Comparison of ENCODE assay signal across 19 mouse cellular contexts in the genomic region with DNA sequence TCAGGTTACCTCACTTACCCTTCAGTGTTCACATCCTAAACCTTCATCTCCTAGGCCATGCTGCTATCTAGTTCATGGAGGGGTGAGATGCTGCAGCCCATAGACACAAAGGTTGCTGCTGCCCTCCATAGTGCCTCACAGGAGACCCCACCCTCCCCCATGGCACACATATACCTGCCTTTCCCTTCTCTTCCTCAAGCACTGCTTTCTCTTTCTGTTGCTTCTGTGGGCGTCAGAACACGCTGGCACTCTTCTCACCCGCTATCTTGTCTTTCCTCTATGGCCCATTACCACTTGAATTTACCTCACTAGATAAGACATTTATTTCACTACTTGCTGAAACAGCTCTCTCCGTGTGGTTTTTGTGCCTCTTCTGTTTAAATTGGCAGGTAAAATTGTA.
DNase-seq lines count a peak whose midpoint lies in the region; ATAC-seq lines count a peak whose summit lies in the region.
"Had no signal": no experiment of that assay in that cellular context is flagged by ENCODE, and none has a peak within 500 bp of the region (broad histone marks: within the 10 kb centered on the region; RNA-seq: fewer than 3 reads in every experiment).

No protein-coding gene starts in this region.

- H3K4me3 ChIP-seq in heart, embryonic 10.5 days, result no peak overlapping the region
- no peak overlapping the region for H3K4me3 ChIP-seq in liver, embryonic 13.5 days (replicated peaks)
- H3K4me3 ChIP-seq: forebrain, embryonic 13.5 days; heart, adult 2 months; left cerebral cortex, adult 2 months; limb, embryonic 10.5 days had no signal

- 0 out of 2 replicates have a peak overlapping the region, but pooled peaks have one; percentile 6 for H3K4me2 ChIP-seq in liver, embryonic 13.5 days
- H3K4me2 ChIP-seq: forebrain, embryonic 13.5 days; lung, embryonic 14.5 days had no signal

- 78% methylated on average over 4 of the region's 4 CpGs for WGBS in heart, embryonic 10.5 days
- whole genome bisulfite sequencing in liver, embryonic 13.5 days (ENCODE audit: insufficient replicate concordance), result 65% methylated on average over 4 of the region's 4 CpGs

- ATAC-seq in liver, embryonic 13.5 days (ENCODE audit: low read depth), result no peak
- 0 out of 2 replicates have a peak, but pooled peaks have one; percentile 6 for ATAC-seq in granulocyte monocyte progenitor cell, adult 5-6 weeks (replicated peaks; ENCODE audit: poor library complexity, severe bottlenecking)
- ATAC-seq in megakaryocyte progenitor cell, adult 5-6 weeks (replicated peaks; ENCODE audit: poor library complexity), result 0 out of 2 replicates have a peak, but pooled peaks have one; percentile 23
- ATAC-seq: midbrain, embryonic 16.5 days had no signal

- peak overlapping the region; percentile 8 for H3K9ac ChIP-seq in liver, embryonic 13.5 days
- H3K9ac ChIP-seq: forebrain, embryonic 13.5 days; lung, embryonic 14.5 days had no signal

- peaks cover 29% of the 10 kb centered on the region; the same call in 1 of the 2 replicates for H3K27me3 ChIP-seq in heart, embryonic 10.5 days (ENCODE audit: insufficient read depth, poor library complexity, severe bottlenecking)
- no peaks in the 10 kb centered on the region for H3K27me3 ChIP-seq in liver, embryonic 13.5 days
- H3K27me3 ChIP-seq: forebrain, embryonic 13.5 days had no signal

- no peak for DNase-seq in heart, embryonic 10.5 days (ENCODE audit: low spot score)
- DNase-seq in heart, adult 9 months (ENCODE audit: low spot score in 2 of 2), result no peak
- DNase-seq in liver, embryonic 13.5 days, result no peak
- no peak for DNase-seq in liver
- DNase-seq in spleen, postnatal 14 days (ENCODE audit: low spot score in 2 of 2), result no peak
- no peak for DNase-seq in adrenal gland, adult 2 months
- DNase-seq: cerebellum, postnatal 14 days; heart, adult 2 months; lung, embryonic 14.5 days; lung, postnatal 4 days; right cerebral cortex, postnatal 25 days; thymus, postnatal 25 days had no signal

- no peaks in the 10 kb centered on the region for H3K9me3 ChIP-seq in heart, embryonic 10.5 days
- no peaks in the 10 kb centered on the region for H3K9me3 ChIP-seq in liver, embryonic 13.5 days (replicated peaks)
- H3K9me3 ChIP-seq: forebrain, embryonic 13.5 days; limb, embryonic 10.5 days had no signal

- H3K36me3 ChIP-seq in heart, embryonic 10.5 days, result no peaks in the 10 kb centered on the region
- H3K36me3 ChIP-seq in liver, embryonic 13.5 days, result no peaks in the 10 kb centered on the region

- H3K4me1 ChIP-seq in heart, embryonic 10.5 days, result peaks cover 42% of the 10 kb centered on the region
- H3K4me1 ChIP-seq in liver, embryonic 13.5 days (replicated peaks), result peaks cover 90% of the 10 kb centered on the region

- 0 out of 2 replicates have a peak overlapping the region, but pooled peaks have one; percentile 0 for H3K27ac ChIP-seq in heart, embryonic 10.5 days
- H3K27ac ChIP-seq in liver, embryonic 13.5 days, result peak overlapping the region; percentile 76
- H3K27ac ChIP-seq: heart, adult 2 months; limb, embryonic 10.5 days; stomach, postnatal 0 days had no signal
